Mouse (Mus musculus): Measurements from ENCODE around the gene Axdnd1. TPM values are rescaled to one million over a fixed set of nuclear protein-coding genes. Genes with fewer than 3 reads are reported as not detected.

The Axdnd1 gene
- 0.12 and 0.27 TPM in 2 replicates for polyA plus RNA-seq (2014; fragmentation: Nextera tagmentation; extraction: Ambion mirVana)

GRCm38 (mm10) chr1:156420671-156421297, at the start of gene Axdnd1:
Axdnd1 (minus strand) TSS chr1:156421159.
- WGBS = under 1% methylated on average over 44 of the region's 44 CpGs
- Histone ChIP-seq H3K27me3 (replicated peaks; ENCODE audit: control insufficient read depth, insufficient read depth, low read length) (no peaks in the 10 kb centered on the region), H3K9me3 (ENCODE audit: control insufficient read depth, low read length) (no peaks in the 10 kb centered on the region), H3K4me2 (ENCODE audit: low read length) (peak within 1 kb of the TSS; percentile 52), H3K27ac (ENCODE audit: low read depth) (peak within 1 kb of the TSS; percentile 51; the same call in 1 of the 2 replicates), H3K4me3 (ENCODE audit: low read depth, low read length) (peak within 1 kb of the TSS; percentile 62), H3K9ac (ENCODE audit: low read length) (peak within 1 kb of the TSS; percentile 55), H3K36me3 (ENCODE audit: control insufficient read depth, insufficient read depth, low read length) (no peaks in the 10 kb centered on the region), H3K4me1 (replicated peaks; ENCODE audit: control insufficient read depth, insufficient read depth, low read length) (no peaks in the 10 kb centered on the region; the same call in 1 of the 2 replicates)
- ATAC-seq (replicated peaks; ENCODE audit: low FRiP score, low TSS enrichment, low read depth) (peak; percentile 89), DNase-seq (ENCODE audit: low spot score) (peak; percentile 86)

- WGBS = 48% methylated on average over 7 of the region's 7 CpGs
- peaks cover 18% of the 10 kb centered on the region for H3K4me1 ChIP-seq (replicated peaks; ENCODE audit: control insufficient read depth, insufficient read depth, low read length)
- H3K4me3 ChIP-seq (ENCODE audit: low read depth, low read length) = no peak overlapping the region
- H3K9me3 ChIP-seq (ENCODE audit: control insufficient read depth, low read length) = 0 out of 2 replicates have a peak, but pooled peaks cover 7% of the 10 kb centered on the region
- DNase-seq (ENCODE audit: low spot score) = no peak
- H3K4me2 ChIP-seq (ENCODE audit: low read length) = peak overlapping the region; percentile 59; the same call in 1 of the 2 replicates
- 0 out of 2 replicates have a peak overlapping the region, but pooled peaks have one; percentile 33 for H3K27ac ChIP-seq (ENCODE audit: low read depth)
- no peak overlapping the region for H3K9ac ChIP-seq (ENCODE audit: low read length)
- ATAC-seq (replicated peaks; ENCODE audit: low FRiP score, low TSS enrichment, low read depth) = peak; percentile 62
- H3K36me3 ChIP-seq (ENCODE audit: control insufficient read depth, insufficient read depth, low read length) = peaks cover 13% of the 10 kb centered on the region
- H3K27me3 ChIP-seq (replicated peaks; ENCODE audit: control insufficient read depth, insufficient read depth, low read length) = no peaks in the 10 kb centered on the region
Measured at GRCm38 (mm10) chr1:156470557-156470956, 49.6 kb upstream of the Axdnd1 start.

- Histone ChIP-seq H3K36me3 (ENCODE audit: control insufficient read depth, insufficient read depth, low read length) (peaks cover 22% of the 10 kb centered on the region), H3K9ac (ENCODE audit: low read length) (no peak overlapping the region), H3K4me2 (ENCODE audit: low read length) (no peak overlapping the region), H3K4me3 (ENCODE audit: low read depth, low read length) (no peak overlapping the region), H3K27ac (ENCODE audit: low read depth) (no peak overlapping the region), H3K4me1 (replicated peaks; ENCODE audit: control insufficient read depth, insufficient read depth, low read length) (peaks cover 18% of the 10 kb centered on the region), H3K9me3 (ENCODE audit: control insufficient read depth, low read length) (0 out of 2 replicates have a peak, but pooled peaks cover 7% of the 10 kb centered on the region), H3K27me3 (replicated peaks; ENCODE audit: control insufficient read depth, insufficient read depth, low read length) (no peaks in the 10 kb centered on the region)
- no peak for DNase-seq (ENCODE audit: low spot score)
- WGBS = 82% methylated on average over 3 of the region's 3 CpGs
- no peak for ATAC-seq (replicated peaks; ENCODE audit: low FRiP score, low TSS enrichment, low read depth)
Measured at GRCm38 (mm10) chr1:156468576-156468975, 47.6 kb upstream of the Axdnd1 start.

- Histone ChIP-seq H3K9ac (ENCODE audit: low read length) (no peak overlapping the region), H3K4me3 (ENCODE audit: low read depth, low read length) (no peak overlapping the region), H3K4me2 (ENCODE audit: low read length) (no peak overlapping the region), H3K36me3 (ENCODE audit: control insufficient read depth, insufficient read depth, low read length) (peaks cover 22% of the 10 kb centered on the region), H3K27me3 (replicated peaks; ENCODE audit: control insufficient read depth, insufficient read depth, low read length) (no peaks in the 10 kb centered on the region), H3K4me1 (replicated peaks; ENCODE audit: control insufficient read depth, insufficient read depth, low read length) (peaks cover 13% of the 10 kb centered on the region), H3K27ac (ENCODE audit: low read depth) (no peak overlapping the region), H3K9me3 (ENCODE audit: control insufficient read depth, low read length) (0 out of 2 replicates have a peak, but pooled peaks cover 7% of the 10 kb centered on the region)
- ATAC-seq (replicated peaks; ENCODE audit: low FRiP score, low TSS enrichment, low read depth) (no peak), DNase-seq (ENCODE audit: low spot score) (no peak)
- 70% methylated on average over 12 of the region's 12 CpGs for WGBS
Measured at GRCm38 (mm10) chr1:156467655-156468255, 46.8 kb upstream of the Axdnd1 start.

- Histone ChIP-seq H3K27ac (ENCODE audit: low read depth) (no peak overlapping the region), H3K36me3 (ENCODE audit: control insufficient read depth, insufficient read depth, low read length) (peaks cover 27% of the 10 kb centered on the region), H3K4me3 (ENCODE audit: low read depth, low read length) (no peak overlapping the region), H3K9me3 (ENCODE audit: control insufficient read depth, low read length) (0 out of 2 replicates have a peak, but pooled peaks cover 7% of the 10 kb centered on the region), H3K27me3 (replicated peaks; ENCODE audit: control insufficient read depth, insufficient read depth, low read length) (no peaks in the 10 kb centered on the region), H3K4me2 (ENCODE audit: low read length) (no peak overlapping the region), H3K4me1 (replicated peaks; ENCODE audit: control insufficient read depth, insufficient read depth, low read length) (no peaks in the 10 kb centered on the region), H3K9ac (ENCODE audit: low read length) (no peak overlapping the region)
- whole genome bisulfite sequencing = 78% methylated on average over 9 of the region's 9 CpGs
- DNase-seq (ENCODE audit: low spot score) = no peak
- ATAC-seq (replicated peaks; ENCODE audit: low FRiP score, low TSS enrichment, low read depth) = no peak
Measured at GRCm38 (mm10) chr1:156464963-156465362, 44.0 kb upstream of the Axdnd1 start.

GRCm38 (mm10) chr1:156463981-156464853, 43.3 kb upstream of the Axdnd1 start:
- 78% methylated on average over 8 of the region's 8 CpGs for WGBS

GRCm38 (mm10) chr1:156462273-156462991, 41.5 kb upstream of the Axdnd1 start:
- Histone ChIP-seq H3K4me1 (replicated peaks; ENCODE audit: control insufficient read depth, insufficient read depth, low read length) (0 out of 2 replicates have a peak, but pooled peaks cover 3% of the 10 kb centered on the region), H3K4me2 (ENCODE audit: low read length) (no peak overlapping the region), H3K27me3 (replicated peaks; ENCODE audit: control insufficient read depth, insufficient read depth, low read length) (no peaks in the 10 kb centered on the region), H3K9me3 (ENCODE audit: control insufficient read depth, low read length) (0 out of 2 replicates have a peak, but pooled peaks cover 7% of the 10 kb centered on the region), H3K27ac (ENCODE audit: low read depth) (no peak overlapping the region), H3K36me3 (ENCODE audit: control insufficient read depth, insufficient read depth, low read length) (peaks cover 27% of the 10 kb centered on the region), H3K4me3 (ENCODE audit: low read depth, low read length) (no peak overlapping the region), H3K9ac (ENCODE audit: low read length) (no peak overlapping the region)
- DNase-seq (ENCODE audit: low spot score) (no peak), ATAC-seq (replicated peaks; ENCODE audit: low FRiP score, low TSS enrichment, low read depth) (peak; percentile 53; the same call in 1 of the 2 replicates)
- WGBS = 50% methylated on average over 12 of the region's 12 CpGs

More at GRCm38 (mm10) chr1:156463981-156464853, 43.3 kb upstream of the Axdnd1 start:
- ATAC-seq (replicated peaks; ENCODE audit: low FRiP score, low TSS enrichment, low read depth) = no peak
- no peak overlapping the region for H3K27ac ChIP-seq (ENCODE audit: low read depth)
- H3K36me3 ChIP-seq (ENCODE audit: control insufficient read depth, insufficient read depth, low read length) = peaks cover 27% of the 10 kb centered on the region
- H3K4me1 ChIP-seq (replicated peaks; ENCODE audit: control insufficient read depth, insufficient read depth, low read length) = 0 out of 2 replicates have a peak, but pooled peaks cover 2% of the 10 kb centered on the region
- H3K27me3 ChIP-seq (replicated peaks; ENCODE audit: control insufficient read depth, insufficient read depth, low read length) = no peaks in the 10 kb centered on the region
- no peak overlapping the region for H3K9ac ChIP-seq (ENCODE audit: low read length)
- DNase-seq (ENCODE audit: low spot score) = no peak
- H3K4me3 ChIP-seq (ENCODE audit: low read depth, low read length) = no peak overlapping the region
- no peak overlapping the region for H3K4me2 ChIP-seq (ENCODE audit: low read length)
- H3K9me3 ChIP-seq (ENCODE audit: control insufficient read depth, low read length) = 0 out of 2 replicates have a peak, but pooled peaks cover 7% of the 10 kb centered on the region

- Histone ChIP-seq H3K9ac (ENCODE audit: low read length) (no peak overlapping the region), H3K27ac (ENCODE audit: low read depth) (no peak overlapping the region), H3K36me3 (ENCODE audit: control insufficient read depth, insufficient read depth, low read length) (peaks cover 33% of the 10 kb centered on the region), H3K27me3 (replicated peaks; ENCODE audit: control insufficient read depth, insufficient read depth, low read length) (no peaks in the 10 kb centered on the region), H3K4me2 (ENCODE audit: low read length) (no peak overlapping the region), H3K9me3 (ENCODE audit: control insufficient read depth, low read length) (no peaks in the 10 kb centered on the region), H3K4me1 (replicated peaks; ENCODE audit: control insufficient read depth, insufficient read depth, low read length) (0 out of 2 replicates have a peak, but pooled peaks cover 3% of the 10 kb centered on the region), H3K4me3 (ENCODE audit: low read depth, low read length) (no peak overlapping the region)
- no peak for ATAC-seq (replicated peaks; ENCODE audit: low FRiP score, low TSS enrichment, low read depth)
- DNase-seq (ENCODE audit: low spot score) = no peak
- WGBS = 88% methylated on average over 6 of the region's 6 CpGs
Measured at GRCm38 (mm10) chr1:156461036-156461435, 40.1 kb upstream of the Axdnd1 start.
